25 mouse cellular contexts compared by ENCODE assay signal in the genomic region with DNA sequence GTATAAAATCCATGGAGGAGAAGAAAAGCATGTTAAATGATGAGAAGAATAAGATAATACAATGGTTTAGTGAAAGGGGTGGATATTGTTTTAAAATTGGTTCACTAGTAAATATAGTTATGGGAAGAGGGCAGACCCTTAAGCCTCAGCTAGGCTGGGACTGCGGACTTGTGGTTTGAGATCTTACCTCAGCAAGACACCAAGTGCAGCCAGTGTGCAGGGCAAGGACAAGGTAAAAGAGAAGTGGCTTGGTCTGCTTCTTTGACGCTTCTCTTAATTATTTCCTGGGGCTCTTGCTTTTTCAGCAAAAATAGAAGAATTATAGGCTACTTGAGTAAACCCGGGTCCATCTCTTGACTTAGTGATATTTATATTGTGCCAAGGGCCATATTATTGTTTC.
"Had no signal": no experiment of that assay in that cellular context is flagged by ENCODE, and none has a peak within 500 bp of the region (broad histone marks: within the 10 kb centered on the region; RNA-seq: fewer than 3 reads in every experiment).

No protein-coding gene starts in this region.

- H3K9ac ChIP-seq: heart, embryonic 13.5 days; heart, embryonic 15.5 days; hindbrain, embryonic 13.5 days; hindbrain, embryonic 15.5 days; limb, embryonic 12.5 days; liver, embryonic 13.5 days had no signal

- H3K27me3 ChIP-seq: heart, embryonic 13.5 days; heart, embryonic 15.5 days; hindbrain, embryonic 13.5 days; hindbrain, embryonic 15.5 days; limb, embryonic 12.5 days had no signal

- H3K4me2 ChIP-seq: heart, embryonic 13.5 days; heart, embryonic 15.5 days; hindbrain, embryonic 13.5 days; hindbrain, embryonic 15.5 days; limb, embryonic 12.5 days; liver, embryonic 11.5 days; liver, embryonic 13.5 days had no signal

- H3K4me3 ChIP-seq: gastrocnemius, adult 2 months; heart, embryonic 10.5 days; heart, embryonic 13.5 days; heart, embryonic 15.5 days; hindbrain, embryonic 13.5 days; hindbrain, embryonic 15.5 days; layer of hippocampus, adult 2 months; left cerebral cortex, adult 2 months; limb, embryonic 10.5 days; limb, embryonic 12.5 days; liver, embryonic 13.5 days had no signal

- H3K4me1 ChIP-seq: heart, embryonic 10.5 days; heart, embryonic 15.5 days; hindbrain, embryonic 13.5 days; hindbrain, embryonic 15.5 days; limb, embryonic 12.5 days; liver, embryonic 13.5 days had no signal

- ATAC-seq: hindbrain, postnatal 0 days; intestine, embryonic 16.5 days had no signal

- H3K9me3 ChIP-seq: heart, embryonic 10.5 days; heart, embryonic 13.5 days; heart, embryonic 15.5 days; hindbrain, embryonic 13.5 days; hindbrain, embryonic 15.5 days; limb, embryonic 10.5 days; limb, embryonic 12.5 days; liver, embryonic 13.5 days had no signal

- H3K27ac ChIP-seq: gastrocnemius, adult 2 months; heart, embryonic 10.5 days; heart, embryonic 13.5 days; heart, embryonic 15.5 days; hindbrain, embryonic 13.5 days; hindbrain, embryonic 15.5 days; hindbrain, postnatal 0 days; layer of hippocampus, adult 2 months; left cerebral cortex, adult 2 months; limb, embryonic 10.5 days; limb, embryonic 12.5 days; liver, embryonic 13.5 days had no signal

- DNase-seq: gastrocnemius, adult 2 months; gastrocnemius, postnatal 10 days; gastrocnemius, postnatal 25 days; heart, adult 18-20 months; heart, postnatal 14 days; heart, postnatal 36 days; kidney, adult 11 months; kidney, adult 2 months; kidney, postnatal 10 days; kidney, postnatal 25 days; kidney, postnatal 4 days; liver; liver, embryonic 13.5 days had no signal

- H3K36me3 ChIP-seq: heart, embryonic 10.5 days; heart, embryonic 13.5 days; heart, embryonic 15.5 days; hindbrain, embryonic 13.5 days; hindbrain, embryonic 15.5 days; limb, embryonic 10.5 days; limb, embryonic 12.5 days; liver, embryonic 13.5 days had no signal
